Mouse (Mus musculus): ENCODE results near the gene Ggcx. TPM values are rescaled to one million over a fixed set of nuclear protein-coding genes. Genes with fewer than 3 reads are reported as not detected.

The Ggcx gene
- polyA plus RNA-seq, 1 experiment from 2014 or later = 23.9 TPM

- Histone ChIP-seq H3K36me3 (ENCODE audit: control insufficient read depth, insufficient read depth, low read length) (no peaks in the 10 kb centered on the region), H3K27ac (ENCODE audit: low read depth, low read length) (no peak overlapping the region), H3K9ac (ENCODE audit: low read depth, low read length) (no peak overlapping the region), H3K4me2 (no peak overlapping the region), H3K4me3 (ENCODE audit: low read depth, low read length) (no peak overlapping the region), H3K27me3 (ENCODE audit: control insufficient read depth, insufficient read depth, low read length) (no peaks in the 10 kb centered on the region), H3K4me1 (ENCODE audit: control insufficient read depth, insufficient read depth, low read length) (no peaks in the 10 kb centered on the region; the same call in 1 of the 2 replicates), H3K9me3 (replicated peaks; ENCODE audit: control insufficient read depth, low read length) (no peaks in the 10 kb centered on the region)
- 21% methylated on average over 3 of the region's 3 CpGs for WGBS (ENCODE audit: insufficient replicate concordance)
- ATAC-seq (replicated peaks; ENCODE audit: insufficient number of reproducible peaks, low FRiP score, low TSS enrichment) = no peak
These were observed 4.5 kb upstream of the Ggcx start for GRCm38 (mm10) chr6:72409567-72409966.

GRCm38 (mm10) chr6:72410003-72410402 is 4.1 kb upstream of the Ggcx start:
- 23% methylated on average over 1 of the region's 1 CpGs for WGBS (ENCODE audit: insufficient replicate concordance)
- no peaks in the 10 kb centered on the region for H3K27me3 ChIP-seq (ENCODE audit: control insufficient read depth, insufficient read depth, low read length)
- no peak overlapping the region for H3K27ac ChIP-seq (ENCODE audit: low read depth, low read length)
- H3K36me3 ChIP-seq (ENCODE audit: control insufficient read depth, insufficient read depth, low read length) = no peaks in the 10 kb centered on the region
- no peak overlapping the region for H3K4me2 ChIP-seq
- ATAC-seq (replicated peaks; ENCODE audit: insufficient number of reproducible peaks, low FRiP score, low TSS enrichment) = no peak
- peaks cover 4% of the 10 kb centered on the region for H3K4me1 ChIP-seq (ENCODE audit: control insufficient read depth, insufficient read depth, low read length)
- no peak overlapping the region for H3K9ac ChIP-seq (ENCODE audit: low read depth, low read length)
- H3K4me3 ChIP-seq (ENCODE audit: low read depth, low read length) = no peak overlapping the region
- no peaks in the 10 kb centered on the region for H3K9me3 ChIP-seq (replicated peaks; ENCODE audit: control insufficient read depth, low read length)

GRCm38 (mm10) chr6:72410518-72410917 is 3.6 kb upstream of the Ggcx start:
- Histone ChIP-seq H3K4me2 (no peak overlapping the region), H3K9ac (ENCODE audit: low read depth, low read length) (no peak overlapping the region)

GRCm38 (mm10) chr6:72415181-72415580 is 1.1 kb downstream of the Ggcx start:
- H3K27me3 ChIP-seq (ENCODE audit: control insufficient read depth, insufficient read depth, low read length) = no peaks in the 10 kb centered on the region
- no peaks in the 10 kb centered on the region for H3K9me3 ChIP-seq (replicated peaks; ENCODE audit: control insufficient read depth, low read length)
- ATAC-seq (replicated peaks; ENCODE audit: insufficient number of reproducible peaks, low FRiP score, low TSS enrichment) = no peak
- peak overlapping the region; percentile 86; the same call in 1 of the 2 replicates for H3K9ac ChIP-seq (ENCODE audit: low read depth, low read length)
- H3K4me2 ChIP-seq = peak overlapping the region; percentile 83
- H3K4me1 ChIP-seq (ENCODE audit: control insufficient read depth, insufficient read depth, low read length) = peaks cover 14% of the 10 kb centered on the region
- H3K36me3 ChIP-seq (ENCODE audit: control insufficient read depth, insufficient read depth, low read length) = peaks cover 3% of the 10 kb centered on the region
- H3K4me3 ChIP-seq (ENCODE audit: low read depth, low read length) = peak overlapping the region; percentile 80
- no peak overlapping the region for H3K27ac ChIP-seq (ENCODE audit: low read depth, low read length)
- WGBS (ENCODE audit: insufficient replicate concordance) = 79% methylated on average over 5 of the region's 5 CpGs

More at GRCm38 (mm10) chr6:72410518-72410917, 3.6 kb upstream of the Ggcx start:
- Histone ChIP-seq H3K27ac (ENCODE audit: low read depth, low read length) (no peak overlapping the region), H3K27me3 (ENCODE audit: control insufficient read depth, insufficient read depth, low read length) (no peaks in the 10 kb centered on the region), H3K4me1 (ENCODE audit: control insufficient read depth, insufficient read depth, low read length) (peaks cover 7% of the 10 kb centered on the region), H3K4me3 (ENCODE audit: low read depth, low read length) (no peak overlapping the region), H3K36me3 (ENCODE audit: control insufficient read depth, insufficient read depth, low read length) (no peaks in the 10 kb centered on the region), H3K9me3 (replicated peaks; ENCODE audit: control insufficient read depth, low read length) (no peaks in the 10 kb centered on the region)
- no peak for ATAC-seq (replicated peaks; ENCODE audit: insufficient number of reproducible peaks, low FRiP score, low TSS enrichment)
- 75% methylated on average over 7 of the region's 7 CpGs for WGBS (ENCODE audit: insufficient replicate concordance)

- H3K4me3 ChIP-seq (ENCODE audit: low read depth, low read length) = no peak overlapping the region
- no peak overlapping the region for H3K27ac ChIP-seq (ENCODE audit: low read depth, low read length)
- peak overlapping the region; percentile 22; the same call in 1 of the 2 replicates for H3K9ac ChIP-seq (ENCODE audit: low read depth, low read length)
- 64% methylated on average over 7 of the region's 7 CpGs for WGBS (ENCODE audit: insufficient replicate concordance)
- H3K4me2 ChIP-seq = no peak overlapping the region
- no peak for ATAC-seq (replicated peaks; ENCODE audit: insufficient number of reproducible peaks, low FRiP score, low TSS enrichment)
- H3K27me3 ChIP-seq (ENCODE audit: control insufficient read depth, insufficient read depth, low read length) = no peaks in the 10 kb centered on the region
- no peaks in the 10 kb centered on the region for H3K9me3 ChIP-seq (replicated peaks; ENCODE audit: control insufficient read depth, low read length)
- peaks cover 9% of the 10 kb centered on the region for H3K36me3 ChIP-seq (ENCODE audit: control insufficient read depth, insufficient read depth, low read length)
- H3K4me1 ChIP-seq (ENCODE audit: control insufficient read depth, insufficient read depth, low read length) = peaks cover 14% of the 10 kb centered on the region
These were observed 2.1 kb downstream of the Ggcx start for GRCm38 (mm10) chr6:72415964-72416772.

GRCm38 (mm10) chr6:72418279-72418678 is 4.2 kb downstream of the Ggcx start:
- Histone ChIP-seq H3K9ac (ENCODE audit: low read depth, low read length) (no peak overlapping the region), H3K4me2 (no peak overlapping the region), H3K27me3 (ENCODE audit: control insufficient read depth, insufficient read depth, low read length) (no peaks in the 10 kb centered on the region), H3K9me3 (replicated peaks; ENCODE audit: control insufficient read depth, low read length) (no peaks in the 10 kb centered on the region), H3K36me3 (ENCODE audit: control insufficient read depth, insufficient read depth, low read length) (peaks cover 15% of the 10 kb centered on the region), H3K4me3 (ENCODE audit: low read depth, low read length) (no peak overlapping the region), H3K4me1 (ENCODE audit: control insufficient read depth, insufficient read depth, low read length) (peaks cover 14% of the 10 kb centered on the region), H3K27ac (ENCODE audit: low read depth, low read length) (no peak overlapping the region)
- 90% methylated on average over 4 of the region's 4 CpGs for WGBS (ENCODE audit: insufficient replicate concordance)
- no peak for ATAC-seq (replicated peaks; ENCODE audit: insufficient number of reproducible peaks, low FRiP score, low TSS enrichment)

- no peak for ATAC-seq (replicated peaks; ENCODE audit: insufficient number of reproducible peaks, low FRiP score, low TSS enrichment)
These were observed 5.7 kb downstream of the Ggcx start for GRCm38 (mm10) chr6:72419806-72420205.

GRCm38 (mm10) chr6:72420901-72421300 is 6.8 kb downstream of the Ggcx start:
- no peak for ATAC-seq (replicated peaks; ENCODE audit: insufficient number of reproducible peaks, low FRiP score, low TSS enrichment)
- Histone ChIP-seq H3K9me3 (replicated peaks; ENCODE audit: control insufficient read depth, low read length) (no peaks in the 10 kb centered on the region), H3K9ac (ENCODE audit: low read depth, low read length) (no peak overlapping the region), H3K27me3 (ENCODE audit: control insufficient read depth, insufficient read depth, low read length) (no peaks in the 10 kb centered on the region), H3K4me3 (ENCODE audit: low read depth, low read length) (no peak overlapping the region), H3K27ac (ENCODE audit: low read depth, low read length) (no peak overlapping the region), H3K4me1 (ENCODE audit: control insufficient read depth, insufficient read depth, low read length) (peaks cover 3% of the 10 kb centered on the region), H3K36me3 (ENCODE audit: control insufficient read depth, insufficient read depth, low read length) (peaks cover 38% of the 10 kb centered on the region), H3K4me2 (no peak overlapping the region)
- 87% methylated on average over 10 of the region's 10 CpGs for WGBS (ENCODE audit: insufficient replicate concordance)

More at GRCm38 (mm10) chr6:72419806-72420205, 5.7 kb downstream of the Ggcx start:
- no peak overlapping the region for H3K4me2 ChIP-seq
- no peak overlapping the region for H3K9ac ChIP-seq (ENCODE audit: low read depth, low read length)
- H3K4me1 ChIP-seq (ENCODE audit: control insufficient read depth, insufficient read depth, low read length) = peaks cover 12% of the 10 kb centered on the region
- H3K36me3 ChIP-seq (ENCODE audit: control insufficient read depth, insufficient read depth, low read length) = peaks cover 27% of the 10 kb centered on the region
- 68% methylated on average over 1 of the region's 1 CpGs for WGBS (ENCODE audit: insufficient replicate concordance)
- no peaks in the 10 kb centered on the region for H3K9me3 ChIP-seq (replicated peaks; ENCODE audit: control insufficient read depth, low read length)
- no peaks in the 10 kb centered on the region for H3K27me3 ChIP-seq (ENCODE audit: control insufficient read depth, insufficient read depth, low read length)
- no peak overlapping the region for H3K27ac ChIP-seq (ENCODE audit: low read depth, low read length)
- no peak overlapping the region for H3K4me3 ChIP-seq (ENCODE audit: low read depth, low read length)

GRCm38 (mm10) chr6:72425646-72426045 is 11.5 kb downstream of the Ggcx start:
- H3K4me2 ChIP-seq = no peak overlapping the region
- peaks cover 40% of the 10 kb centered on the region for H3K36me3 ChIP-seq (ENCODE audit: control insufficient read depth, insufficient read depth, low read length)
- H3K27me3 ChIP-seq (ENCODE audit: control insufficient read depth, insufficient read depth, low read length) = no peaks in the 10 kb centered on the region
- H3K4me1 ChIP-seq (ENCODE audit: control insufficient read depth, insufficient read depth, low read length) = no peaks in the 10 kb centered on the region
- no peak overlapping the region for H3K9ac ChIP-seq (ENCODE audit: low read depth, low read length)
- no peak overlapping the region for H3K27ac ChIP-seq (ENCODE audit: low read depth, low read length)
- no peak overlapping the region for H3K4me3 ChIP-seq (ENCODE audit: low read depth, low read length)
- WGBS (ENCODE audit: insufficient replicate concordance) = 88% methylated on average over 11 of the region's 11 CpGs
- ATAC-seq (replicated peaks; ENCODE audit: insufficient number of reproducible peaks, low FRiP score, low TSS enrichment) = no peak
- no peaks in the 10 kb centered on the region for H3K9me3 ChIP-seq (replicated peaks; ENCODE audit: control insufficient read depth, low read length)
